Mouse (Mus musculus) kidney, embryonic 14.5 days (tissue): ENCODE results near the gene Vmn2r52. TPM values are rescaled to one million over a fixed set of nuclear protein-coding genes. Genes with fewer than 3 reads are reported as not detected.
"Not testable (repeated sequence)": the region's sequence is repeated elsewhere in the genome, so short reads cannot be mapped to it uniquely, and the experiment has no call there.

Source experiments
- ATAC-seq: fragments of 200-750 bp; cut with Nextera tagmentation; 2 replicates; pipeline ENCODE4 v1.8.0; 2017; ENCODE audit warnings: moderate number of reproducible peaks, mild to moderate bottlenecking, moderate TSS enrichment, moderate library complexity; ENCODE audit not compliant: low FRiP score, low TSS enrichment
- H3K27ac ChIP-seq: fragments of 300-500 bp; sonication (generic); 2 replicates; pipeline ENCODE4 v1.5.1; 2014; ENCODE audit warnings: low read depth, mild to moderate bottlenecking, low read length, moderate library complexity, mixed read lengths
- H3K27me3 ChIP-seq: fragments of 300-500 bp; sonication (generic); 2 replicates; pipeline ENCODE4 v1.6.1; 2014; ENCODE audit warnings: mild to moderate bottlenecking, low read length; ENCODE audit not compliant: control insufficient read depth, insufficient read depth
- H3K36me3 ChIP-seq: fragments of 300-500 bp; sonication (generic); 2 replicates; pipeline ENCODE4 v1.6.1; 2014; ENCODE audit warnings: low read length, mixed read lengths; ENCODE audit not compliant: control insufficient read depth, insufficient read depth
- H3K4me1 ChIP-seq: fragments of 300-500 bp; sonication (generic); 2 replicates; pipeline ENCODE4 v1.6.1; 2014; ENCODE audit warnings: low read length, mixed read lengths; ENCODE audit not compliant: control insufficient read depth, insufficient read depth
- H3K4me2 ChIP-seq: fragments of 300-500 bp; sonication (generic); replicated peaks from 2 replicates; pipeline ENCODE4 v1.6.1; 2014; ENCODE audit warnings: low read depth, mild to moderate bottlenecking, low read length
- H3K4me3 ChIP-seq: fragments of 300-500 bp; sonication (generic); 2 replicates; pipeline ENCODE4 v1.5.1; 2014; ENCODE audit warnings: mild to moderate bottlenecking, low read length
- H3K9ac ChIP-seq: fragments of 300-500 bp; sonication (generic); 2 replicates; pipeline ENCODE4 v1.6.1; 2014; ENCODE audit warnings: low read depth, mild to moderate bottlenecking, low read length, moderate library complexity
- H3K9me3 ChIP-seq: fragments of 300-500 bp; sonication (generic); 2 replicates; pipeline ENCODE4 v1.6.1; 2016; ENCODE audit warnings: low read length; ENCODE audit not compliant: control insufficient read depth
- WGBS: fragments of 180-500 bp; shearing (Covaris S2); extraction: QIAGEN DNeasy Blood & Tissue Kit; methylation state at CpG from one replicate; pipeline ENCODE4 v1.1.7; 2014; 5-methylcytosine and 5-hydroxymethylcytosine counted together
- polyA plus RNA-seq: library from polyadenylated mRNA; unstranded; fragments of >200 nt; fragmentation: Nextera tagmentation; extraction: Ambion mirVana; gene quantifications from 2 replicates; pipeline ENCODE4 v1.2.1, GENCODE M21; 2014

Vmn2r52 gene
- polyA plus RNA-seq = not detected in 2 replicates

DNA sequence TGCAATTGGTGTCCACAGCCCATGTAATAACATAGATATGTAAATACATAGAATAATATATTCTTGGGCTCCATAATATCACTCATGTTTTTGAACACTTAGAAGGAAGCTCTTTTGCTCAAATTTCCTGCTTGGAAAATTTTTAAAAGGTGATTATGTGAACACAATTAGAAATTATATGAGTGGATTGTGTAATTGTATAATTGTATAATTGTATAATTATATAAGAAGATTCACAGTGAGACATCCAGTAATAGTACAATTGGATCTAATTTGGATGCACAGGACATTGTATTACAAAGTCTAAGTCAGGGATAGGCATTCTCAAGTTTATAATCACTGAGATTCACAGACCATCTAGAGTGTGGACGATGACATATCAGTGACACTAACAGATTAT is at the start of gene Vmn2r52:
Gene Vmn2r52, minus strand, starts transcription at position 101 of the 400 bp plus-strand sequence.
- Histone ChIP-seq H3K4me3 (no peak within 1 kb of the TSS), H3K4me2 (no peak within 1 kb of the TSS), H3K9ac (no peak within 1 kb of the TSS), H3K27ac (no peak within 1 kb of the TSS), H3K9me3 (peaks cover 4% of the 10 kb centered on the region; the same call in 1 of the 2 replicates), H3K36me3 (no peaks in the 10 kb centered on the region), H3K4me1 (no peaks in the 10 kb centered on the region), H3K27me3 (no peaks in the 10 kb centered on the region)
- WGBS = 87% methylated on average over 1 of the region's 1 CpGs
- no peak for ATAC-seq

DNA sequence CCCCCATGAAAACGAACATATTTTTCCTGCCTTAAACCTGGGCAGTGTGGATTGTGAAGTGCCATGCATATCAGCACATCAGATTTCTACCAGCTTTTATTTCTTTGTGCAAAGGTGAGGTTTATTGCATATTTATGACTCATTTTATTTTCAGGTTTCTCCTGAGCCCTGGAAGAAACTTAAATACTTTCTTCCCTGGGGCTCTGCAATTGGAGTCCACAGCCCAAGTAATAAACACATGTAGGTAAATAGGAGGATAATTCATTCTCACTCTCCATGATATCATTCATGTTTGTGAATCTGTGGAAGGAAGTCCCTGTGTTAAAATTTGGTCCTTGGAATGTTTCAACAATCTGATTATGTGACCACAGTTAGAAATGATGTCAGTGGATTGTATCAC is 70.7 kb downstream of the Vmn2r52 start, which contains the start of gene Vmn2r51:
Gene Vmn2r51, minus strand, starts transcription at position 101 of the 400 bp plus-strand sequence.
- not testable (repeated sequence) for H3K27ac ChIP-seq, H3K36me3 ChIP-seq, H3K9ac ChIP-seq, ATAC-seq, H3K27me3 ChIP-seq, H3K4me3 ChIP-seq, H3K4me1 ChIP-seq, H3K9me3 ChIP-seq, H3K4me2 ChIP-seq
- WGBS = 68% methylated on average over 1 of the region's 1 CpGs

Other genes with a start within 250 kb of the Vmn2r52 start
- gene Vmn2r48, start 223.0 kb downstream of the Vmn2r52 start, polyA plus RNA-seq = not detected in 2 replicates
- gene Vmn2r49, start 184.3 kb downstream of the Vmn2r52 start, polyA plus RNA-seq = not detected in 2 replicates
- gene Vmn2r50, start 123.3 kb downstream of the Vmn2r52 start, polyA plus RNA-seq = not detected in 2 replicates
- gene Vmn2r51, start 70.8 kb downstream of the Vmn2r52 start, polyA plus RNA-seq = not detected in 2 replicates
- gene Vmn1r66, start 101.4 kb upstream of the Vmn2r52 start, polyA plus RNA-seq = not detected in 2 replicates